Mouse (Mus musculus): Measurements from ENCODE around the gene Gpr35. TPM values are rescaled to one million over a fixed set of nuclear protein-coding genes. Genes with fewer than 3 reads are reported as not detected.

The Gpr35 gene
- total and polyA plus RNA-seq, 3 experiments = 0.21 to 1.7 (median 0.44) TPM

- no peaks in the 10 kb centered on the region for H3K4me1 ChIP-seq (ENCODE audit: control insufficient read depth in 1 of 2, insufficient read depth in 2 of 2)
- in situ Hi-C loops (cut with MboI; ENCODE audit: low pct_ligation_motif_present, low pct_unique_long_range_greater_than_20kb, low sequenced_read_pairs) = no loop called here
- dilution Hi-C loops (cut with MboI; ENCODE audit: extremely low pct_ligation_motif_present, extremely low pct_unique_long_range_greater_than_20kb, low sequenced_read_pairs) = no loop called here
These were observed 29.2 kb upstream of the Gpr35 start for GRCm38 (mm10) chr1:92921496-92921895.

GRCm38 (mm10) chr1:92930171-92930706 is 20.4 kb upstream of the Gpr35 start:
- in situ Hi-C loops (cut with MboI; ENCODE audit: low pct_ligation_motif_present, low pct_unique_long_range_greater_than_20kb, low sequenced_read_pairs) (no loop called here), dilution Hi-C loops (cut with MboI; ENCODE audit: extremely low pct_ligation_motif_present, extremely low pct_unique_long_range_greater_than_20kb, low sequenced_read_pairs) (no loop called here)
- TF ChIP-seq E2F4 (IDR thresholded peaks at IDR 0.05; ENCODE audit: insufficient replicate concordance, low read depth, low read length) (no peak), ZMIZ1 (IDR thresholded peaks at IDR 0.05; ENCODE audit: low read depth, low read length) (no peak), EP300 (IDR thresholded peaks at IDR 0.05; ENCODE audit: low read length) (no peak), JUND (conservative IDR thresholded peaks at IDR 0.05; ENCODE audit: low read depth, low read length) (no peak), SMC3 (IDR thresholded peaks at IDR 0.05; ENCODE audit: low read depth, low read length) (no peak), SIN3A (IDR thresholded peaks at IDR 0.05; ENCODE audit: low read length) (no peak), CHD2 (IDR thresholded peaks at IDR 0.05; ENCODE audit: low read length) (no peak), NRF1 (IDR thresholded peaks at IDR 0.05; ENCODE audit: low read depth, low read length) (no peak), CHD1 (IDR thresholded peaks at IDR 0.05; ENCODE audit: low read depth, low read length) (no peak), USF2 (conservative IDR thresholded peaks at IDR 0.05; ENCODE audit: low read depth, low read length) (no peak), GABPA (IDR thresholded peaks at IDR 0.05; ENCODE audit: insufficient replicate concordance, low read depth, low read length) (no peak), ELF1 (IDR thresholded peaks at IDR 0.05; ENCODE audit: low read depth, low read length) (no peak), MEF2A (IDR thresholded peaks at IDR 0.05; ENCODE audit: borderline replicate concordance, low read depth, low read length) (no peak), MAZ (IDR thresholded peaks at IDR 0.05; ENCODE audit: low read depth, low read length) (no peak), MAX (IDR thresholded peaks at IDR 0.05; ENCODE audit: low read length) (no peak), MXI1 (IDR thresholded peaks at IDR 0.05; ENCODE audit: low read depth, low read length) (no peak), RCOR1 (conservative IDR thresholded peaks at IDR 0.05; ENCODE audit: low read depth, low read length) (no peak), NELFE (IDR thresholded peaks at IDR 0.05; ENCODE audit: low read depth, low read length) (no peak), POLR2AphosphoS2 (IDR thresholded peaks at IDR 0.05; ENCODE audit: low read depth, low read length) (no peak), TCF12 (IDR thresholded peaks at IDR 0.05; ENCODE audit: low read depth, low read length) (no peak)
- Histone ChIP-seq H3K27me3 (replicated peaks) (peaks cover 35% of the 10 kb centered on the region), H3K79me2 (replicated peaks; ENCODE audit: control insufficient read depth, extremely low read depth, insufficient read depth, poor library complexity, severe bottlenecking) (no peaks in the 10 kb centered on the region; the same call in 1 of the 2 replicates), H3K4me1 (ENCODE audit: control insufficient read depth in 1 of 2, insufficient read depth in 2 of 2) (peaks cover 2 to 9% of the 10 kb centered on the region in 2 experiments; a peak in 2 of 4 replicates), H3K9ac (ENCODE audit: insufficient read depth, low read depth) (no peak overlapping the region), H3K36me3 (replicated peaks in 1 of 2; ENCODE audit: control insufficient read depth in 1 of 2, insufficient read depth in 1 of 2, low read length in 1 of 2) (no peaks in the 10 kb centered on the region), H3K9me3 (replicated peaks; ENCODE audit: low read length) (peaks cover 7% of the 10 kb centered on the region), H3K4me3 (replicated peaks in 1 of 3; ENCODE audit: low read depth in 2 of 3, low read length in 2 of 3, poor library complexity in 1 of 3) (no peak overlapping the region), H3K27ac (ENCODE audit: insufficient read depth, low read depth) (no peak overlapping the region), H3K4me2 (ENCODE audit: insufficient read depth, low read depth, poor library complexity, severe bottlenecking) (no peak overlapping the region)
- DNase-seq (ENCODE audit: extremely low read depth) = no peak

More at GRCm38 (mm10) chr1:92921496-92921895, 29.2 kb upstream of the Gpr35 start:
- peaks cover 3% of the 10 kb centered on the region for H3K27me3 ChIP-seq (replicated peaks)
- peaks cover 39 to 47% of the 10 kb centered on the region in 2 experiments for H3K36me3 ChIP-seq (replicated peaks in 1 of 2; ENCODE audit: control insufficient read depth in 1 of 2, insufficient read depth in 1 of 2, low read length in 1 of 2)
- H3K79me2 ChIP-seq (replicated peaks; ENCODE audit: control insufficient read depth, extremely low read depth, insufficient read depth, poor library complexity, severe bottlenecking) = no peaks in the 10 kb centered on the region
- TF ChIP-seq USF2 (conservative IDR thresholded peaks at IDR 0.05; ENCODE audit: low read depth, low read length) = no peak
- no peak for TF ChIP-seq NELFE (IDR thresholded peaks at IDR 0.05; ENCODE audit: low read depth, low read length)
- no peak for TF ChIP-seq USF1 (IDR thresholded peaks at IDR 0.05; ENCODE audit: low read depth, low read length)
- TF ChIP-seq MYC (IDR thresholded peaks at IDR 0.05; ENCODE audit: low read depth, low read length) = no peak
- no peak overlapping the region for H3K4me3 ChIP-seq (replicated peaks in 1 of 3; ENCODE audit: low read depth in 2 of 3, low read length in 2 of 3, poor library complexity in 1 of 3)
- H3K27ac ChIP-seq (ENCODE audit: insufficient read depth, low read depth) = no peak overlapping the region
- H3K9ac ChIP-seq (ENCODE audit: insufficient read depth, low read depth) = no peak overlapping the region
- no peak overlapping the region for H3K4me2 ChIP-seq (ENCODE audit: insufficient read depth, low read depth, poor library complexity, severe bottlenecking)
- DNase-seq (ENCODE audit: extremely low read depth) = no peak
- H3K9me3 ChIP-seq (replicated peaks; ENCODE audit: low read length) = peaks cover 4% of the 10 kb centered on the region

Data from CH12.LX (cell line).